Mouse (Mus musculus) G1E (cell line): ENCODE measurements around the gene Hs6st3.

Source experiments
- CTCF ChIP-seq: IDR thresholded peaks from 2 replicates; pipeline ENCODE4 v1.5.1; 2012; ENCODE audit warnings: low read depth, low read length, inconsistent platforms, mixed read lengths
- GATA1 ChIP-seq: IDR thresholded peaks from 2 replicates; pipeline ENCODE4 v1.6.1; 2012; ENCODE audit warnings: borderline replicate concordance, low read length, inconsistent platforms, mixed read lengths
- POLR2AphosphoS5 ChIP-seq: IDR thresholded peaks from 2 replicates; pipeline ENCODE4 v1.6.1; 2012; ENCODE audit warnings: low read depth, low read length, inconsistent platforms; ENCODE audit not compliant: insufficient replicate concordance
- TAL1 ChIP-seq: conservative IDR thresholded peaks from 2 replicates; pipeline ENCODE4 v1.6.1; 2012; ENCODE audit warnings: low read depth, low read length, inconsistent platforms, mixed read lengths

DNA sequence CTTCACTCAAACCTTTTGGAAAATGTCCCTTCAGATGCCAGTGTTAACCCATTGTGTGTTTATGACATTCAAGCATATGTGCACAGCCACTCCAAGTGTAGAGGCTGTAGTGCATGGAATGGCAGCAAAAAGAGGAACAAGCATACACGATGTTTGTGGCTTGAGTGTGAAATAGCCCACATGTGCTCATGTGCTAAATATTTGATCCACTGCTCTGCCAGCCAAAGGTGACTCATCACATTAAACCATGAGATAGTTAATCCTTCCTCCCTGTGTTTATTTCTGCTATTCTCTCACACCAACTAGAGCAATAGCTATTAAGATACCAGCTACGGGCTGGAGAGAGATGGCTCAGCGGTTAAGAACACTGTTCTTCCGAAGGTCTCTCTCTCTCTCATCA, 223.3 kb downstream of the Hs6st3 start:
- TF ChIP-seq CTCF = no peak
- no peak for TF ChIP-seq TAL1
- no peak for TF ChIP-seq POLR2AphosphoS5
- no peak for TF ChIP-seq GATA1
